Mouse (Mus musculus) kidney, embryonic 14.5 days (tissue): ENCODE data around the gene Slc12a5. TPM values are rescaled to one million over a fixed set of nuclear protein-coding genes. Genes with fewer than 3 reads are reported as not detected.

Experiments
- ATAC-seq: fragments of 200-750 bp; cut with Nextera tagmentation; 2 replicates; pipeline ENCODE4 v1.8.0; 2017; ENCODE audit warnings: moderate number of reproducible peaks, mild to moderate bottlenecking, moderate TSS enrichment, moderate library complexity; ENCODE audit not compliant: low FRiP score, low TSS enrichment
- H3K27ac ChIP-seq: fragments of 300-500 bp; sonication (generic); 2 replicates; pipeline ENCODE4 v1.5.1; 2014; ENCODE audit warnings: low read depth, mild to moderate bottlenecking, low read length, moderate library complexity, mixed read lengths
- H3K27me3 ChIP-seq: fragments of 300-500 bp; sonication (generic); 2 replicates; pipeline ENCODE4 v1.6.1; 2014; ENCODE audit warnings: mild to moderate bottlenecking, low read length; ENCODE audit not compliant: control insufficient read depth, insufficient read depth
- H3K36me3 ChIP-seq: fragments of 300-500 bp; sonication (generic); 2 replicates; pipeline ENCODE4 v1.6.1; 2014; ENCODE audit warnings: low read length, mixed read lengths; ENCODE audit not compliant: control insufficient read depth, insufficient read depth
- H3K4me1 ChIP-seq: fragments of 300-500 bp; sonication (generic); 2 replicates; pipeline ENCODE4 v1.6.1; 2014; ENCODE audit warnings: low read length, mixed read lengths; ENCODE audit not compliant: control insufficient read depth, insufficient read depth
- H3K4me2 ChIP-seq: fragments of 300-500 bp; sonication (generic); replicated peaks from 2 replicates; pipeline ENCODE4 v1.6.1; 2014; ENCODE audit warnings: low read depth, mild to moderate bottlenecking, low read length
- H3K4me3 ChIP-seq: fragments of 300-500 bp; sonication (generic); 2 replicates; pipeline ENCODE4 v1.5.1; 2014; ENCODE audit warnings: mild to moderate bottlenecking, low read length
- H3K9ac ChIP-seq: fragments of 300-500 bp; sonication (generic); 2 replicates; pipeline ENCODE4 v1.6.1; 2014; ENCODE audit warnings: low read depth, mild to moderate bottlenecking, low read length, moderate library complexity
- H3K9me3 ChIP-seq: fragments of 300-500 bp; sonication (generic); 2 replicates; pipeline ENCODE4 v1.6.1; 2016; ENCODE audit warnings: low read length; ENCODE audit not compliant: control insufficient read depth
- WGBS: fragments of 180-500 bp; shearing (Covaris S2); extraction: QIAGEN DNeasy Blood & Tissue Kit; methylation state at CpG from one replicate; pipeline ENCODE4 v1.1.7; 2014; 5-methylcytosine and 5-hydroxymethylcytosine counted together
- polyA plus RNA-seq: library from polyadenylated mRNA; unstranded; fragments of >200 nt; fragmentation: Nextera tagmentation; extraction: Ambion mirVana; gene quantifications from 2 replicates; pipeline ENCODE4 v1.2.1, GENCODE M21; 2014

Slc12a5 gene
- polyA plus RNA-seq, 1 experiment from 2014 or later, result 1.5 TPM

- ATAC-seq, result no peak
- 68% methylated on average over 13 of the region's 13 CpGs for WGBS
- Histone ChIP-seq H3K27ac (no peak overlapping the region), H3K27me3 (no peaks in the 10 kb centered on the region), H3K36me3 (no peaks in the 10 kb centered on the region), H3K4me2 (no peak overlapping the region), H3K9ac (no peak overlapping the region), H3K4me1 (no peaks in the 10 kb centered on the region), H3K4me3 (no peak overlapping the region), H3K9me3 (no peaks in the 10 kb centered on the region)
These were observed 28.2 kb downstream of the Slc12a5 start for GRCm38 (mm10) chr2:164988777-164989176.

- Histone ChIP-seq H3K27me3 (no peaks in the 10 kb centered on the region; the same call in 1 of the 2 replicates), H3K9me3 (no peaks in the 10 kb centered on the region), H3K27ac (no peak overlapping the region), H3K4me2 (no peak overlapping the region), H3K4me3 (no peak overlapping the region), H3K9ac (no peak overlapping the region), H3K4me1 (no peaks in the 10 kb centered on the region), H3K36me3 (no peaks in the 10 kb centered on the region)
- 70% methylated on average over 3 of the region's 3 CpGs for WGBS
- no peak for ATAC-seq
These were observed 30.5 kb downstream of the Slc12a5 start for GRCm38 (mm10) chr2:164991111-164991510.

- Histone ChIP-seq H3K27me3 (peaks cover 4% of the 10 kb centered on the region; the same call in 1 of the 2 replicates), H3K4me1 (no peaks in the 10 kb centered on the region), H3K36me3 (no peaks in the 10 kb centered on the region), H3K9ac (no peak overlapping the region), H3K4me3 (no peak overlapping the region), H3K27ac (no peak overlapping the region), H3K4me2 (no peak overlapping the region), H3K9me3 (no peaks in the 10 kb centered on the region)
- ATAC-seq, result no peak
- WGBS, result 38% methylated on average over 10 of the region's 10 CpGs
These were observed 31.2 kb downstream of the Slc12a5 start for GRCm38 (mm10) chr2:164991808-164992207.

- peaks cover 5% of the 10 kb centered on the region; the same call in 1 of the 2 replicates for H3K36me3 ChIP-seq
These were observed 33.6 kb downstream of the Slc12a5 start for GRCm38 (mm10) chr2:164994156-164994555.

GRCm38 (mm10) chr2:164994659-164995428 lies 34.2 kb downstream of the Slc12a5 start:
- WGBS, result 56% methylated on average over 21 of the region's 21 CpGs
- Histone ChIP-seq H3K9ac (no peak overlapping the region), H3K4me2 (no peak overlapping the region), H3K4me1 (peaks cover 16% of the 10 kb centered on the region), H3K4me3 (no peak overlapping the region), H3K36me3 (peaks cover 11% of the 10 kb centered on the region), H3K27ac (no peak overlapping the region), H3K9me3 (no peaks in the 10 kb centered on the region), H3K27me3 (peaks cover 30% of the 10 kb centered on the region)
- ATAC-seq, result no peak

More at GRCm38 (mm10) chr2:164994156-164994555, 33.6 kb downstream of the Slc12a5 start:
- Histone ChIP-seq H3K27ac (no peak overlapping the region), H3K9ac (no peak overlapping the region), H3K4me3 (no peak overlapping the region), H3K4me2 (no peak overlapping the region), H3K27me3 (peaks cover 27% of the 10 kb centered on the region), H3K9me3 (no peaks in the 10 kb centered on the region), H3K4me1 (peaks cover 16% of the 10 kb centered on the region)
- no peak for ATAC-seq
- WGBS, result 93% methylated on average over 11 of the region's 11 CpGs

GRCm38 (mm10) chr2:164995976-164996375 lies 35.4 kb downstream of the Slc12a5 start:
- Histone ChIP-seq H3K9ac (no peak overlapping the region), H3K27ac (no peak overlapping the region), H3K4me1 (peaks cover 16% of the 10 kb centered on the region), H3K4me2 (no peak overlapping the region), H3K27me3 (peaks cover 30% of the 10 kb centered on the region), H3K36me3 (peaks cover 22% of the 10 kb centered on the region), H3K9me3 (no peaks in the 10 kb centered on the region), H3K4me3 (no peak overlapping the region)
- 76% methylated on average over 11 of the region's 11 CpGs for WGBS
- ATAC-seq, result no peak

GRCm38 (mm10) chr2:164996848-164997720 lies 36.5 kb downstream of the Slc12a5 start:
- Histone ChIP-seq H3K27me3 (peaks cover 30% of the 10 kb centered on the region), H3K9ac (peak overlapping the region; percentile 42; the same call in 1 of the 2 replicates), H3K4me2 (peak overlapping the region; percentile 53), H3K9me3 (no peaks in the 10 kb centered on the region), H3K4me1 (peaks cover 16% of the 10 kb centered on the region), H3K4me3 (peak overlapping the region; percentile 25), H3K27ac (no peak overlapping the region), H3K36me3 (peaks cover 34% of the 10 kb centered on the region)
- 7% methylated on average over 48 of the region's 49 CpGs for WGBS
- ATAC-seq, result no peak

GRCm38 (mm10) chr2:164997721-164998428 lies 37.3 kb downstream of the Slc12a5 start:
- Histone ChIP-seq H3K4me3 (peak overlapping the region; percentile 25), H3K4me2 (peak overlapping the region; percentile 53), H3K4me1 (peaks cover 16% of the 10 kb centered on the region), H3K9ac (peak overlapping the region; percentile 42; the same call in 1 of the 2 replicates), H3K9me3 (no peaks in the 10 kb centered on the region), H3K27ac (no peak overlapping the region), H3K36me3 (peaks cover 41% of the 10 kb centered on the region), H3K27me3 (peaks cover 30% of the 10 kb centered on the region)
- under 1% methylated on average over 48 of the region's 52 CpGs for WGBS
- 0 out of 2 replicates have a peak, but pooled peaks have one; percentile 20 for ATAC-seq
